Mouse (Mus musculus) neural tube, embryonic 15.5 days (tissue): Measurements from ENCODE around the gene Cript. TPM values are rescaled to one million over a fixed set of nuclear protein-coding genes. Genes with fewer than 3 reads are reported as not detected.
A peak's percentile ranks its signal among the peaks of the same experiment; 100 is the strongest.

Experiments used
- ATAC-seq: fragments of 200-750 bp; cut with Nextera tagmentation; 2 replicates; pipeline ENCODE4 v1.8.0; 2017; ENCODE audit warnings: mild to moderate bottlenecking, moderate TSS enrichment, moderate library complexity; ENCODE audit not compliant: low FRiP score
- H3K27ac ChIP-seq: fragments of 300-500 bp; sonication (generic); replicated peaks from 2 replicates; pipeline ENCODE4 v1.5.1; 2015; ENCODE audit warnings: mild to moderate bottlenecking, inconsistent platforms
- H3K27me3 ChIP-seq: fragments of 300-500 bp; sonication (generic); replicated peaks from 2 replicates; pipeline ENCODE4 v1.6.1; 2015; ENCODE audit warnings: inconsistent platforms
- H3K36me3 ChIP-seq: fragments of 300-500 bp; sonication (generic); 2 replicates; pipeline ENCODE4 v1.6.1; 2015; ENCODE audit warnings: inconsistent platforms
- H3K4me1 ChIP-seq: fragments of 300-500 bp; sonication (generic); 2 replicates; pipeline ENCODE4 v1.6.1; 2015; ENCODE audit warnings: inconsistent platforms
- H3K4me2 ChIP-seq: fragments of 300-500 bp; sonication (generic); 2 replicates; pipeline ENCODE4 v1.6.1; 2015; ENCODE audit warnings: inconsistent platforms, mild to moderate bottlenecking, moderate library complexity
- H3K4me3 ChIP-seq: fragments of 300-500 bp; sonication (generic); replicated peaks from 2 replicates; pipeline ENCODE4 v1.5.1; 2015; ENCODE audit warnings: mild to moderate bottlenecking, inconsistent platforms
- H3K9ac ChIP-seq: fragments of 300-500 bp; sonication (generic); replicated peaks from 2 replicates; pipeline ENCODE4 v1.6.1; 2015; ENCODE audit warnings: mild to moderate bottlenecking, inconsistent platforms
- H3K9me3 ChIP-seq: fragments of 300-500 bp; sonication (generic); replicated peaks from 2 replicates; pipeline ENCODE4 v1.6.1; 2016; ENCODE audit warnings: inconsistent platforms
- WGBS: fragments of 180-500 bp; shearing (Covaris S2); methylation state at CpG from one replicate; pipeline ENCODE4 v1.1.7; 2015; ENCODE audit warnings: mixed read lengths; 5-methylcytosine and 5-hydroxymethylcytosine counted together
- polyA plus RNA-seq: library from polyadenylated mRNA; unstranded; fragments of >200 nt; fragmentation: Nextera tagmentation; extraction: Ambion mirVana; gene quantifications from 2 replicates; pipeline ENCODE4 v1.2.1, GENCODE M21; 2015

The Cript gene
- polyA plus RNA-seq, 1 experiment from 2014 or later: 202 TPM

DNA sequence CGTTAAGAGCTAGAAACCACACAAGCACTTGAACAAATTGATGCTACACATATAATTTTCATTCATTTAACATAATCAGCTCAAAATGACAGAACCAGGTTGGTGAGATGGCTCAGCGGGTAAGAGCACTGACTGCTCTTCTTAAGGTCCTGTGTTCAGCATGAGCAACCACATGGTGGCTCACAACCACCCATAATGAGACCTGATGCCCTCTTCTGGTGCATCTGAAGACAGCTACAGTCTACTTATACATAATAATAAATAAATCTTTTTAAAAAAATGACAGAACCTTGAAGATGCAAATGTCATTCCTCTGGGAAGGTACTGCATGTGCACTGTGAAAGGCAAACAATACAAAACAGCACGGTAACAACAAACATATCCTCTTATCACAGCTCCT lies 16.4 kb upstream of the Cript start:
- Histone ChIP-seq H3K27ac (no peak overlapping the region), H3K4me2 (no peak overlapping the region), H3K9me3 (no peaks in the 10 kb centered on the region), H3K4me1 (no peaks in the 10 kb centered on the region), H3K27me3 (no peaks in the 10 kb centered on the region), H3K36me3 (peaks cover 11% of the 10 kb centered on the region), H3K9ac (no peak overlapping the region), H3K4me3 (no peak overlapping the region)
- ATAC-seq: no peak
- WGBS: 94% methylated on average over 3 of the region's 3 CpGs

DNA sequence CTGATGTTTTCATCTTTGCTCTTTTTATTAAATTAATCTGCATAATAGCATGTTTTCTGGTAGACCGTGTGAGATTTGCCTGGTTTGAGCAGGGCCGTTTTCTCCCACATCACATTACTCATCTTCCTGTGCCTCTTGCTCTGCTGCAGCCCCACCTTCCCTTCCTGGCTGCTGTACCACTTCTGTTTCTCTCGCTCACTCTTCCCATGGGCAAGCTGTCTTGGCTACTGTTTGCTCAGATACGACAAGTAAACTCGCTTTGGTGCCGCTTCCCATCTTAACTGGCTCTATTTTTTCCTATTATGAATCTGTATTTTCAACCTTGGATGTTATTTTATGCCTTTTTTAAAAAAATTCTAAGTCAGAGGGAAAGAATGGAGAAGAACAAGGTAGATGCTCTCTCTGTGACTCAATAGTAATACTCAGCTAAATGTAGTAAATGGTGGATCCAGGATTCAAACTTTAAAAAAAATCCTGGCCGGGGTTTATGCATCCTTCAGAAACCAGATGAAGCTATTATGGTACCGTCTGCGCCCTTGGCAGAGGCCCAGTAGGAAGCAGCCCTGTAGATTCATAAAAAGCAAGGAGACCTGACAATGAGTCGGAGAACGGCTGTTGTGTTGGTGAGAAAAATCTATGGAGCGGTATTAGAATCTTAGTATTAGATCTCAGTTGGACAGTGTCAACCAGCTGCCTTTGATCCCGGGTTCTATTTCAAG lies 13.9 kb upstream of the Cript start:
- Histone ChIP-seq H3K9me3 (no peaks in the 10 kb centered on the region), H3K4me3 (no peak overlapping the region), H3K9ac (no peak overlapping the region), H3K4me1 (no peaks in the 10 kb centered on the region), H3K27ac (0 out of 2 replicates have a peak overlapping the region, but pooled peaks have one; percentile 33), H3K27me3 (no peaks in the 10 kb centered on the region), H3K36me3 (peaks cover 11% of the 10 kb centered on the region; the same call in 1 of the 2 replicates), H3K4me2 (no peak overlapping the region)
- 73% methylated on average over 13 of the region's 13 CpGs for WGBS
- ATAC-seq: no peak

DNA sequence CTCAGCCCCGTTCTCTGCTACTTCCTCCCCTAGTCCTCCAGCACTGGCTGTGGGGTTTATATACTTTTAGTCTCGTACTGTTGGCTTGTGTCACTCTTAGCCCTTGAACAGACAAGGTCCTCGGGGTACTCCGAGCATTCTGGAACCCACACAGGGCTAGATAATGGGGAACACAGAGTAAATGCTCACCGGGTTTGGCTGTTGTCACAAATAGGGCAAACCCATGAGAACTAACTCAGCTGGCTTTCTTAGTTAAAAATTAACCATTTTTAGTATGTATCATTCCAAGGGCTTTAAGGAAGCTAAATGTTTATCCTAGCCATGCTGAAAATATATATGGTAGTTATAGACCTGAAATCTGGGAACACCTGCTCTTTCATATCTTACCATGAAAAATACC lies 5.7 kb upstream of the Cript start:
- H3K27me3 ChIP-seq: no peaks in the 10 kb centered on the region
- H3K36me3 ChIP-seq: peaks cover 8% of the 10 kb centered on the region
- no peak overlapping the region for H3K4me3 ChIP-seq
- 96% methylated on average over 5 of the region's 5 CpGs for WGBS
- peaks cover 12% of the 10 kb centered on the region for H3K4me1 ChIP-seq
- no peaks in the 10 kb centered on the region for H3K9me3 ChIP-seq
- no peak for ATAC-seq
- no peak overlapping the region for H3K9ac ChIP-seq
- H3K27ac ChIP-seq: no peak overlapping the region
- H3K4me2 ChIP-seq: no peak overlapping the region

DNA sequence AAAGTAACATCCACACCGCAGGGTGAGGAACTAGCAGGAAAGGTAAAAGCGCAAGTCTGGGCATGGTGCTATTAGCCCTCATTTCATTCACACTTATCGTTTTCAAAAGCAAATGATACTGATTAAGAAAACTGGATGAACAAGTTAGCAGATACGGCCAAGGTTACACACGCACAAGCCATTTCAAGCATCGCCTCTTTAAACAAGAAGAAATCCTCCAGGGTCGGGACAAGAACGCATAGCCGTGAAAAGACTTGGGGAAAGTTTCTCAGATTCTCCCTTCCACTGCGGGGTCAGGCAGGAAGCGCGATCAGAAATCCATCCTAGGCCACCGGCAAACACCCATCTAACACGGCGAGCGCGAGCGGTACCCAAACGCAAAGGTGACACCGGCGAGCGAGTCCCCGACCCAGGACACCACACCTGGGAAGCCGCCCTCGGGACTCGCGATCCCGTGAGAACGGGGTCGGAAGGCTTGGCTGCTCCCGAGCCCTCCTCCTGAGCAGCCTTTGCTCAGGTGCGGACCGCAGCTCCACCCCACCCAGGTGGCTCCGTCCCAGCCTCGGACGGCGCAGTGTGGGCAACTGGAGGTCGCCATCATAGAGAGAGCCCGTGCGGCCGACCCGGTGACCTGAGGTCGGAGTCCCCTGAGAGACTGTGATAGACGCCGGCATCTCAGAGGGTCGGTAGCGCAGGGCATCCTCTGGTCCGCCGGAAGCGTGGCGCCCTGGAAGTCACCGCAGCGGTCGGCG lies 683 bp upstream of the Cript start:
- no peak overlapping the region for H3K27ac ChIP-seq
- peak overlapping the region; percentile 77 for H3K4me3 ChIP-seq
- H3K9me3 ChIP-seq: no peaks in the 10 kb centered on the region
- WGBS: 1% methylated on average over 55 of the region's 55 CpGs
- peaks cover 10% of the 10 kb centered on the region for H3K36me3 ChIP-seq
- H3K27me3 ChIP-seq: no peaks in the 10 kb centered on the region
- H3K9ac ChIP-seq: peak overlapping the region; percentile 72
- peaks cover 24% of the 10 kb centered on the region for H3K4me1 ChIP-seq
- H3K4me2 ChIP-seq: peak overlapping the region; percentile 87
- ATAC-seq: no peak; the same call in none of the 2 replicates

DNA sequence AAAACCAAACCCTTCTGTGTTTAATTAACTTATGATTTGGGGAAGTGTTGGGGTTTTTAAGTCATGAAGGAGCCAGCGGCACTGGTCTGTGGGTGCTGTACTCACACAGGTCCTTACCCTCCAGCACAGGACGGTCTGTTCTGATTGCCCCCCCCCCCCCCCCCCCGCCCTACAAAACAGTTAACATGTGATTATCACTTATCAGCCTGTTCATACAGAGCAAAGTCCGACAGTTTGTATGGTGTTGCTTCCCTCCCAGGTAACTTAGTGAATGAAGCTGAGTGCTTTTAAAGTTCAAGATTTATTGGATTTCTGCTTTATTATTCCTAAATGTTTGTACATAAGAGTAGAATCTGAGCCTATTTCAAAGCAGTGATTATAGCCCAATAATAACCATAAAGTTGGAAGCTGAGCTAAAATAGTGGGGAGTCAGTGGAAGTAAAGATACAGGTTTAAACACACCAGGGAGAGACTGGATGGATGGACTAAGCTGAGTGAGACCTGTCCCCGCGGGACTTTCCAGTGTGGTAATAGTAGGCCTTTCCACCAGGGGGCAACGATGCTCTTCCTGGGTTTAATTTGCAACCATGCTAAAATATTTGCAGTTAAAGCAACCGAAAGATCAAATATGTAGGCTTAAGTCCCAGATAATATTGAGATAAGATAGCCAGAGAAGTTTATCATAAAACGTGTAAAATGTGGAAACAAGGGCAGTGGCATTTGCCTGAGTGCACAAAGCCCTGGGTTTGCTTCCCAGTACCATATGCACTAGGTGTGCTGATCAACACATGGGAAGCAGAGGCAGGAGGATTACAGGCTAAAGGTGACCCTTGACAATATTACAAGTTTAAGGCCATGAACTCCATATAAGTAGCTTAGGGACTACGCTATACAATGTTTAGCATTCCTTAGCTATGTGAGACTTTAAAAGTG lies 11.1 kb downstream of the Cript start:
- no peaks in the 10 kb centered on the region for H3K9me3 ChIP-seq
- H3K27me3 ChIP-seq: no peaks in the 10 kb centered on the region
- H3K27ac ChIP-seq: no peak overlapping the region
- ATAC-seq: no peak
- no peak overlapping the region for H3K9ac ChIP-seq
- WGBS: 61% methylated on average over 8 of the region's 10 CpGs
- no peak overlapping the region for H3K4me3 ChIP-seq
- peaks cover 25% of the 10 kb centered on the region for H3K36me3 ChIP-seq
- H3K4me2 ChIP-seq: no peak overlapping the region
- H3K4me1 ChIP-seq: no peaks in the 10 kb centered on the region

DNA sequence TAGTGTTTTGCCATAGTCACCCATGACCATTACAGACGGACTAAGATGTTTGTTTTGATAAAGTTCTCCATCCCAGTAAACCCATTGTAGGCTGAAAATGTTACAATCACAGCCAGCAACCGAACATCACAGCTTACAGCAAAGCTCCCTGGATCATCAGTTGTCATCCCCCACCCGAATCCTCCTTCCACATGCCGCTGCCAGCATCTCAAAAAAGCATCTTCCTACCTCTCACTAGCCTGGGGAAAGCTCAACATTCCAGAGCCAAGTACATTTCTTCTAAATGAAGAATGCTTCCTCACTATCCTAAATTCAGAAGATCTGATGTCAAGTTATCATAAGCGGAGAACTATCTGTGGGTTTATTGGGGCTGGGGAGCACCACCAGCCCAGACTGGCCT lies 13.1 kb downstream of the Cript start:
- no peak overlapping the region for H3K4me3 ChIP-seq
- H3K36me3 ChIP-seq: peaks cover 21% of the 10 kb centered on the region
- H3K27ac ChIP-seq: no peak overlapping the region
- H3K27me3 ChIP-seq: no peaks in the 10 kb centered on the region
- H3K4me1 ChIP-seq: no peaks in the 10 kb centered on the region; the same call in 1 of the 2 replicates
- H3K4me2 ChIP-seq: no peak overlapping the region
- H3K9ac ChIP-seq: no peak overlapping the region
- H3K9me3 ChIP-seq: no peaks in the 10 kb centered on the region
- no peak for ATAC-seq
- 93% methylated on average over 5 of the region's 5 CpGs for WGBS

DNA sequence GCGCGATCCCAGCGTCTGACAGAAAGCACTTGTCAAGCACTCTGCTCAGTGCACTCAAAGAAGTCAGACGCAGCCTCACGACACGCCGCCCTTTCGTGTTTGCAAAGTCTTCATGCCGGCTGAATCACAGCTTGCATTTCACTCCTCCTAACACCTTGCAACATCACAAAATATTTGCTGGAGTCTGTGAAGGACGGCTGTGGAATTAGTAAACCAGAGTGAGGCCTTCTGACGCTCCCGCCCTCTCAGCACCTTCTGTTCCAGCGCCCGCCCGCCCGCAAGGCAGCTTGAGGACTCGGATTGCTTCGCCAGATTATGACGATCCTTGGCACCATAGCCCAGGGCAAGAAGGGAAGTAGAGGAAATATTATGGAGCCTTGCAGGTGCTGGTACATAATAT lies 16.4 kb downstream of the Cript start:
- WGBS: 72% methylated on average over 19 of the region's 19 CpGs
- no peaks in the 10 kb centered on the region for H3K27me3 ChIP-seq
- H3K4me1 ChIP-seq: peaks cover 2% of the 10 kb centered on the region; the same call in 1 of the 2 replicates
- no peak overlapping the region for H3K27ac ChIP-seq
- H3K36me3 ChIP-seq: peaks cover 6% of the 10 kb centered on the region; the same call in 1 of the 2 replicates
- no peaks in the 10 kb centered on the region for H3K9me3 ChIP-seq
- no peak overlapping the region for H3K9ac ChIP-seq
- ATAC-seq: no peak; the same call in 1 of the 2 replicates
- no peak overlapping the region for H3K4me3 ChIP-seq
- H3K4me2 ChIP-seq: no peak overlapping the region

DNA sequence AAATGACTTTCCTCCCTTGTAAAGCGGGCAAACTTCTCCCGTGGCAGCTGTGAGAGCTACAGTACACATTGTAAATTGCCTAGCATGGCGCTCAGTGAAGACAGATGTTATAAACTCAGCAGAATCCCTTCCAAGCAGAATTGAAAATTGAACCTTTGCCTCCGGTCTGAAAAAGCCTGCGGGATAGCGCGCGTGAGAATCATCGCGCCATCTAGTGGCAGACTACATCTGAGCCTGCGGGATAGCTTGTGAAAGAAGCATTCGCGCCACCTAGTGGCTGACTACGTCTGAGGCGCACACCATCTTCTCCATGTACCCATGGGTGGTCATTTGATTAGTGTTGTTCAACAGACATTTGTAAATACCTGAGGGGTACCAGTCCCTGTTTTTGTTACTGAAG lies 19.0 kb downstream of the Cript start:
- Histone ChIP-seq H3K4me1 (peaks cover 2% of the 10 kb centered on the region; the same call in 1 of the 2 replicates), H3K9ac (no peak overlapping the region), H3K9me3 (no peaks in the 10 kb centered on the region), H3K4me2 (no peak overlapping the region), H3K27ac (no peak overlapping the region), H3K36me3 (no peaks in the 10 kb centered on the region), H3K27me3 (no peaks in the 10 kb centered on the region), H3K4me3 (no peak overlapping the region)
- WGBS: under 1% methylated on average over 15 of the region's 15 CpGs
- ATAC-seq: peak; percentile 85

DNA sequence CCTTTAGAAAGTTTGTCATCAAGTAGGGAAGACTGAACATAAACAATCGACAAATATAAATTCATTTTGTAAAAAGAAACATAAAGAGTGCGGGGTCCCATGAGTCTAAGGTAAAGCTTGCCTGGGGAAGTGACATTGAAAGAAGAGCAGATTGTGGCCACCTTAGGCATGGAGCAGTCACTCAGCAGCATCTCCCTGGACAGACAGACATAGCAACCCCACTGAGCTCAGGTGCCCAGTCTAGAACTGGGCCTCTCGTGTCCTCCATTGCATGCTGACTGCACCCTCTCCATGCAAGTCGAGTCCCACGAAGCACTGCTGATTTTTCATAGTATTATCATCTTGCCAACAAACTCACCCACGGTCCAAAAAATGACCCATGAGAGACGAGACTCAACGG lies 19.4 kb downstream of the Cript start:
- Histone ChIP-seq H3K27me3 (no peaks in the 10 kb centered on the region), H3K4me3 (no peak overlapping the region), H3K9ac (no peak overlapping the region), H3K9me3 (no peaks in the 10 kb centered on the region), H3K27ac (no peak overlapping the region), H3K4me1 (peaks cover 6% of the 10 kb centered on the region; the same call in 1 of the 2 replicates), H3K36me3 (no peaks in the 10 kb centered on the region), H3K4me2 (no peak overlapping the region)
- no peak for ATAC-seq
- 82% methylated on average over 8 of the region's 8 CpGs for WGBS

DNA sequence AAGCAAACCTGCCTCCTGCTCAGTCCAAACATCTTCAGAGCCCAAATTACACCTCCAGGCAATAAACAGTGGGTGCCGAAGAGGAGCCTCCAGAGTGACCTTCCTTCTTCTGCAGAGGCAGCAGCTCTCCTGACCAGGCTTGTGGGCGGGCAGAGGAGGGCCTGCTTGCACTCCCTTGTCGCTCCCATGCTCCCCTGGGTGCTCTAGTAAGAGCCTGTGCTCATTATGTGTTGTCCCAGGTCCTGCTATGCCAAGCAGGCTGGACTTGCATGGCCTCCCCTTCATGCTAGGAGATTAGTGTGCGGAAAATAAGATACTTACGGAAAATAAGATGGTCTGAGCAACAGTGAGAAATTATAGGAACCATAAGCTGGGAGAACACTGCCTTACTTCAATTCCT lies 24.3 kb downstream of the Cript start:
- no peaks in the 10 kb centered on the region for H3K27me3 ChIP-seq
- no peaks in the 10 kb centered on the region for H3K9me3 ChIP-seq
- WGBS: 50% methylated on average over 5 of the region's 5 CpGs
- peaks cover 11% of the 10 kb centered on the region; the same call in 1 of the 2 replicates for H3K4me1 ChIP-seq
- H3K27ac ChIP-seq: no peak overlapping the region
- H3K4me3 ChIP-seq: no peak overlapping the region
- H3K36me3 ChIP-seq: no peaks in the 10 kb centered on the region
- H3K4me2 ChIP-seq: no peak overlapping the region
- no peak for ATAC-seq
- H3K9ac ChIP-seq: no peak overlapping the region

DNA sequence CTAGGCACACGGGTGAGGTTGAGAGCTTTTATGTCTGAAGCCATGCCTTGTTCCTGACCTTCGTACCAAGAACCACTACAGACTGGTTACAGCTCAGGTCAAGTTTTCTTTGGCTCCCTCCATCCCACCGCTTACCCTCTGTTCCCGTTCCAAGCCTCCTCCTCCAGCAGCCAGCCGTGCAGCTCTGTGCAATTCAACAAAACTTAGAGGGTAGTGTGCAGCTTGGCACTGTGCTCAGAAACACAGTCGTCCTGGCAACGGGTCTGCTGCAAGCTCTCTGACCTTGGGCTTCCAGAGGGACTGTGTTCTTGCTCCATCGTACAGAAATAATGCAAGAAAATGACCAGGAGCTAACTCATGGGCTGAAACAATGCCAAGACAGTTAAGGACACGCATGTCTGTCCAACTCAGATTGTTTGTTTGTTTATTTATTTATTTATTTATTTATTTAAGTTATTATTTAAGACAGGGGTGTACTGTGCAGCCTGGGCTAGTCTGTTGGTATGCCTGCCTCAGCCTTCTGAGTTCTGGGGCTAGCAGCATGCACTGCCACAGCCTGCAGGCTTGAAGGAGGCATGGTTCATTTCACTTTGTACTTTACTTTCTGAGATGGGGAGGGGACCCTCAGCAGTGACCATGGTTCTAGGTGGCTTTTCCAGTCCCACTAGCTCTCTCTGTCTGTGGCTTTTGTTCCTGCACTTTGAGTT lies 25.3 kb downstream of the Cript start:
- 39% methylated on average over 9 of the region's 9 CpGs for WGBS
- H3K4me3 ChIP-seq: no peak overlapping the region
- peak; percentile 48; the same call in 1 of the 2 replicates for ATAC-seq
- no peak overlapping the region for H3K4me2 ChIP-seq
- no peak overlapping the region for H3K27ac ChIP-seq
- H3K36me3 ChIP-seq: no peaks in the 10 kb centered on the region
- peaks cover 20% of the 10 kb centered on the region for H3K4me1 ChIP-seq
- no peaks in the 10 kb centered on the region for H3K9me3 ChIP-seq
- H3K9ac ChIP-seq: no peak overlapping the region
- H3K27me3 ChIP-seq: no peaks in the 10 kb centered on the region
